Mouse (Mus musculus) hindbrain, embryonic 15.5 days (tissue): ENCODE data around the gene Galnt13. TPM values are rescaled to one million over a fixed set of nuclear protein-coding genes. Genes with fewer than 3 reads are reported as not detected.

Experiments used
- ATAC-seq: fragments of 200-750 bp; cut with Nextera tagmentation; 2 replicates; pipeline ENCODE4 v1.8.0; 2017; ENCODE audit warnings: low read depth, moderate number of reproducible peaks, moderate TSS enrichment; ENCODE audit not compliant: low FRiP score
- H3K27ac ChIP-seq: fragments of 300-500 bp; sonication (generic); replicated peaks from 2 replicates; pipeline ENCODE4 v1.5.1; 2015; ENCODE audit warnings: mild to moderate bottlenecking, inconsistent platforms
- H3K27me3 ChIP-seq: fragments of 300-500 bp; sonication (generic); 2 replicates; pipeline ENCODE4 v1.6.1; 2015; ENCODE audit warnings: control low read depth, inconsistent platforms
- H3K36me3 ChIP-seq: fragments of 300-500 bp; sonication (generic); 2 replicates; pipeline ENCODE4 v1.6.1; 2015; ENCODE audit warnings: control low read depth, inconsistent platforms
- H3K4me1 ChIP-seq: fragments of 300-500 bp; sonication (generic); replicated peaks from 2 replicates; pipeline ENCODE4 v1.6.1; 2015; ENCODE audit warnings: control low read depth, inconsistent platforms
- H3K4me2 ChIP-seq: fragments of 300-500 bp; sonication (generic); 2 replicates; pipeline ENCODE4 v1.6.1; 2015; ENCODE audit warnings: moderate library complexity, mild to moderate bottlenecking, inconsistent platforms
- H3K4me3 ChIP-seq: fragments of 300-500 bp; sonication (generic); 2 replicates; pipeline ENCODE4 v1.5.1; 2015; ENCODE audit warnings: mild to moderate bottlenecking, inconsistent platforms
- H3K9ac ChIP-seq: fragments of 300-500 bp; sonication (generic); 2 replicates; pipeline ENCODE4 v1.6.1; 2015; ENCODE audit warnings: inconsistent platforms
- H3K9me3 ChIP-seq: fragments of 300-500 bp; sonication (generic); 2 replicates; pipeline ENCODE4 v1.6.1; 2016; ENCODE audit warnings: control low read depth, inconsistent platforms
- WGBS: fragments of 180-500 bp; shearing (Covaris S2); methylation state at CpG from one replicate; pipeline ENCODE4 v1.1.7; 2015; 5-methylcytosine and 5-hydroxymethylcytosine counted together
- polyA plus RNA-seq: library from polyadenylated mRNA; unstranded; fragments of >200 nt; fragmentation: Nextera tagmentation; extraction: Ambion mirVana; gene quantifications from 2 replicates; pipeline ENCODE4 v1.2.1, GENCODE M21; 2015

Gene Galnt13
- polyA plus RNA-seq, 1 experiment from 2014 or later = 15.0 TPM

GRCm38 (mm10) chr2:55107828-55108227 is 671.7 kb downstream of the Galnt13 start:
- Histone ChIP-seq H3K4me3 (no peak overlapping the region), H3K27me3 (no peaks in the 10 kb centered on the region), H3K9ac (no peak overlapping the region), H3K4me1 (no peaks in the 10 kb centered on the region), H3K36me3 (no peaks in the 10 kb centered on the region), H3K4me2 (no peak overlapping the region), H3K27ac (no peak overlapping the region), H3K9me3 (no peaks in the 10 kb centered on the region)
- WGBS = 60% methylated on average over 3 of the region's 3 CpGs
- no peak for ATAC-seq

GRCm38 (mm10) chr2:55153089-55153488 is 717.0 kb downstream of the Galnt13 start:
- Histone ChIP-seq H3K27me3 (no peaks in the 10 kb centered on the region), H3K9me3 (no peaks in the 10 kb centered on the region), H3K36me3 (no peaks in the 10 kb centered on the region), H3K27ac (no peak overlapping the region), H3K4me2 (no peak overlapping the region), H3K4me1 (no peaks in the 10 kb centered on the region), H3K9ac (no peak overlapping the region), H3K4me3 (no peak overlapping the region)
- no peak for ATAC-seq

GRCm38 (mm10) chr2:55164781-55165180 is 728.7 kb downstream of the Galnt13 start:
- Histone ChIP-seq H3K4me3 (no peak overlapping the region), H3K27me3 (no peaks in the 10 kb centered on the region), H3K36me3 (no peaks in the 10 kb centered on the region), H3K9me3 (no peaks in the 10 kb centered on the region), H3K4me1 (no peaks in the 10 kb centered on the region), H3K9ac (no peak overlapping the region), H3K27ac (no peak overlapping the region), H3K4me2 (no peak overlapping the region)
- WGBS = 82% methylated on average over 3 of the region's 3 CpGs
- no peak for ATAC-seq
